Mouse (Mus musculus): Measurements from ENCODE around the gene Srcap. TPM values are rescaled to one million over a fixed set of nuclear protein-coding genes. Genes with fewer than 3 reads are reported as not detected.

Gene Srcap
- total RNA-seq, 2 experiments from 2014 or later = 45.4 to 46.3 TPM

Small RNA genes lying within 50 kb of the gene (microRNA-seq; reads per million reads assigned to microRNA genes)
- gene Gm47278 (0 reads per million in 2 experiments), gene Mir7060 (0 reads per million in 2 experiments)

Other genes with a start within 250 kb of the Srcap start
- 10 to 100 TPM; 19.3 to 23.1 TPM for gene Sephs2, start 237.9 kb upstream of the Srcap start, total RNA-seq (2021)
- under 1 TPM; 0.42 to 0.62 TPM for gene Itgal, start 215.7 kb upstream of the Srcap start, total RNA-seq (2021)
- gene Zfp768, start 166.4 kb upstream of the Srcap start, total RNA-seq (2021) = 10 to 100 TPM; 21.4 to 25.7 TPM
- 1 to 10 TPM; 2.9 to 3.2 TPM for gene Zfp747, start 135.9 kb upstream of the Srcap start, total RNA-seq (2021)
- gene 9130019O22Rik, start 124.8 kb upstream of the Srcap start, total RNA-seq (2021) = 1 to 10 TPM; 1.7 TPM
- 1 to 10 TPM; 2.0 to 2.4 TPM for gene E430018J23Rik, start 118.4 kb upstream of the Srcap start, total RNA-seq (2021)
- gene Zfp764, start 105.2 kb upstream of the Srcap start, total RNA-seq (2021) = 1 to 10 TPM; 2.1 to 3.1 TPM
- gene Zfp688, start 89.9 kb upstream of the Srcap start, total RNA-seq (2021) = 1 to 10 TPM; 2.2 to 2.6 TPM
- 1 to 10 TPM; 1.0 to 1.5 TPM for gene Zfp689, start 62.8 kb upstream of the Srcap start, total RNA-seq (2021)
- 10 to 100 TPM; 17.2 to 19.4 TPM for gene Prr14, start 52.4 kb upstream of the Srcap start, total RNA-seq (2021)
- gene Fbrs, start 32.8 kb upstream of the Srcap start, total RNA-seq (2021) = 10 to 100 TPM; 20.0 to 24.1 TPM
- gene Gm42715, start 7.6 kb downstream of the Srcap start, total RNA-seq (2021) = 1 to 10 TPM; 8.4 to 8.5 TPM
- gene Tmem265, start 49.4 kb downstream of the Srcap start, total RNA-seq (2021) = not detected
- gene Phkg2, start 61.4 kb downstream of the Srcap start, total RNA-seq (2021) = 10 to 100 TPM; 10.1 to 10.7 TPM
- 1 to 10 TPM; 1.8 to 4.5 TPM for gene Ccdc189, start 76.6 kb downstream of the Srcap start, total RNA-seq (2021)
- gene Rnf40, start 76.8 kb downstream of the Srcap start, total RNA-seq (2021) = 10 to 100 TPM; 24.4 to 28.7 TPM
- 1 to 10 TPM; 6.7 to 8.3 TPM for gene Zfp629, start 103.8 kb downstream of the Srcap start, total RNA-seq (2021)
- gene Bcl7c, start 196.9 kb downstream of the Srcap start, total RNA-seq (2021) = 10 to 100 TPM; 44.8 to 65.7 TPM
- 10 to 100 TPM; 12.1 to 14.6 TPM for gene Ctf1, start 200.8 kb downstream of the Srcap start, total RNA-seq (2021)
- not detected for gene Ctf2, start 220.2 kb downstream of the Srcap start, total RNA-seq (2021)
- 1 to 10 TPM; 2.4 to 3.1 TPM for gene Fbxl19, start 232.6 kb downstream of the Srcap start, total RNA-seq (2021)